Mouse (Mus musculus): Measurements from ENCODE around the gene Thtpa. TPM values are rescaled to one million over a fixed set of nuclear protein-coding genes. Genes with fewer than 3 reads are reported as not detected.

The Thtpa gene
- polyA plus RNA-seq, 2 experiments: 2.6 to 4.3 TPM

GRCm38 (mm10) chr14:55091209-55091865 lies 3.2 kb upstream of the Thtpa start:
- Histone ChIP-seq H3K4me1 (replicated peaks; ENCODE audit: control insufficient read depth in 2 of 2, insufficient read depth in 2 of 2, low read length in 1 of 2) (peaks cover 4 to 10% of the 10 kb centered on the region in 2 experiments; a peak in 3 of 4 replicates), H3K9me3 (ENCODE audit: control insufficient read depth, low read length) (no peaks in the 10 kb centered on the region), H3K9ac (replicated peaks) (peak overlapping the region; percentile 75), H3K27me3 (ENCODE audit: control insufficient read depth, insufficient read depth, low read length) (no peaks in the 10 kb centered on the region; the same call in 1 of the 2 replicates), H3K4me2 (ENCODE audit: low read depth) (peak overlapping the region; percentile 93), H3K4me3 (ENCODE audit: insufficient read depth in 1 of 2, low read depth in 2 of 2, low read length in 2 of 2) (peak overlapping the region; percentile 70 to 88), H3K36me3 (replicated peaks; ENCODE audit: control insufficient read depth, insufficient read depth, low read depth) (no peaks in the 10 kb centered on the region), H3K27ac (no peak overlapping the region)
- WGBS (ENCODE audit: insufficient replicate concordance): 10% methylated on average over 34 of the region's 34 CpGs
- ATAC-seq (ENCODE audit: insufficient read depth) (no peak), DNase-seq (ENCODE audit: low read depth in 3 of 3, low spot score in 3 of 3) (no peak)
- TF ChIP-seq CTCF (IDR thresholded peaks at IDR 0.05; ENCODE audit: low read depth) (no peak), EP300 (IDR thresholded peaks at IDR 0.05; ENCODE audit: low read depth) (no peak)

GRCm38 (mm10) chr14:55092011-55092577 lies 2.5 kb upstream of the Thtpa start, which contains the start of gene Zfhx2:
TSS of gene Zfhx2 (minus strand) at chr14:55092324.
- Histone ChIP-seq H3K4me1 (replicated peaks; ENCODE audit: control insufficient read depth in 2 of 2, insufficient read depth in 2 of 2, low read length in 1 of 2) (peaks cover 4 to 16% of the 10 kb centered on the region in 2 experiments; a peak in 3 of 4 replicates), H3K4me3 (ENCODE audit: insufficient read depth in 1 of 2, low read depth in 2 of 2, low read length in 2 of 2) (peak within 1 kb of the TSS; percentile 70 to 88), H3K9me3 (ENCODE audit: control insufficient read depth, low read length) (no peaks in the 10 kb centered on the region), H3K9ac (replicated peaks) (peak within 1 kb of the TSS; percentile 75), H3K27ac (peak within 1 kb of the TSS; percentile 23; the same call in 1 of the 2 replicates), H3K4me2 (ENCODE audit: low read depth) (peak within 1 kb of the TSS; percentile 93), H3K27me3 (ENCODE audit: control insufficient read depth, insufficient read depth, low read length) (no peaks in the 10 kb centered on the region; the same call in 1 of the 2 replicates), H3K36me3 (replicated peaks; ENCODE audit: control insufficient read depth, insufficient read depth, low read depth) (no peaks in the 10 kb centered on the region)
- TF ChIP-seq CTCF (IDR thresholded peaks at IDR 0.05; ENCODE audit: low read depth): peak; percentile 46
- TF ChIP-seq EP300 (IDR thresholded peaks at IDR 0.05; ENCODE audit: low read depth): no peak
- peak; percentile 84 to 88 (median 87) for DNase-seq (ENCODE audit: low read depth in 3 of 3, low spot score in 3 of 3)
- peak; percentile 90 for ATAC-seq (ENCODE audit: insufficient read depth)
- under 1% methylated on average over 34 of the region's 34 CpGs for WGBS (ENCODE audit: insufficient replicate concordance)

- TF ChIP-seq CTCF (IDR thresholded peaks at IDR 0.05; ENCODE audit: low read depth): peak; percentile 58
- no peak for TF ChIP-seq EP300 (IDR thresholded peaks at IDR 0.05; ENCODE audit: low read depth)
- H3K4me3 ChIP-seq (ENCODE audit: insufficient read depth in 1 of 2, low read depth in 2 of 2, low read length in 2 of 2): no peak overlapping the region; a peak in 1 of 4 replicates
- H3K4me1 ChIP-seq (replicated peaks; ENCODE audit: control insufficient read depth in 2 of 2, insufficient read depth in 2 of 2, low read length in 1 of 2): peaks cover 4 to 16% of the 10 kb centered on the region in 2 experiments; a peak in 3 of 4 replicates
- ATAC-seq (ENCODE audit: insufficient read depth) (no peak), DNase-seq (ENCODE audit: low read depth in 3 of 3, low spot score in 3 of 3) (peak in 2 of 3 experiments; percentile 28 to 41)
- H3K9me3 ChIP-seq (ENCODE audit: control insufficient read depth, low read length): no peaks in the 10 kb centered on the region
- H3K36me3 ChIP-seq (replicated peaks; ENCODE audit: control insufficient read depth, insufficient read depth, low read depth): no peaks in the 10 kb centered on the region; the same call in 1 of the 2 replicates
- no peak overlapping the region for H3K27ac ChIP-seq
- WGBS (ENCODE audit: insufficient replicate concordance): 38% methylated on average over 6 of the region's 6 CpGs
- no peak overlapping the region for H3K9ac ChIP-seq (replicated peaks)
- no peaks in the 10 kb centered on the region; the same call in 1 of the 2 replicates for H3K27me3 ChIP-seq (ENCODE audit: control insufficient read depth, insufficient read depth, low read length)
- H3K4me2 ChIP-seq (ENCODE audit: low read depth): peak overlapping the region; percentile 71
These were observed 657 bp upstream of the Thtpa start for GRCm38 (mm10) chr14:55093927-55094326.

GRCm38 (mm10) chr14:55095263-55095662 lies 679 bp downstream of the Thtpa start:
- Histone ChIP-seq H3K9me3 (ENCODE audit: control insufficient read depth, low read length) (no peaks in the 10 kb centered on the region), H3K4me2 (ENCODE audit: low read depth) (peak overlapping the region; percentile 71), H3K4me3 (ENCODE audit: insufficient read depth in 1 of 2, low read depth in 2 of 2, low read length in 2 of 2) (peak overlapping the region; percentile 74 to 99), H3K9ac (replicated peaks) (peak overlapping the region; percentile 73), H3K27ac (peak overlapping the region; percentile 18), H3K27me3 (ENCODE audit: control insufficient read depth, insufficient read depth, low read length) (no peaks in the 10 kb centered on the region; the same call in 1 of the 2 replicates), H3K4me1 (replicated peaks; ENCODE audit: control insufficient read depth in 2 of 2, insufficient read depth in 2 of 2, low read length in 1 of 2) (peaks cover 4 to 16% of the 10 kb centered on the region in 2 experiments; a peak in 3 of 4 replicates), H3K36me3 (replicated peaks; ENCODE audit: control insufficient read depth, insufficient read depth, low read depth) (no peaks in the 10 kb centered on the region; the same call in 1 of the 2 replicates)
- 53% methylated on average over 9 of the region's 9 CpGs for WGBS (ENCODE audit: insufficient replicate concordance)
- TF ChIP-seq EP300 (IDR thresholded peaks at IDR 0.05; ENCODE audit: low read depth) (no peak), CTCF (IDR thresholded peaks at IDR 0.05; ENCODE audit: low read depth) (no peak)
- ATAC-seq (ENCODE audit: insufficient read depth) (no peak), DNase-seq (ENCODE audit: low read depth in 3 of 3, low spot score in 3 of 3) (no peak)

- H3K9me3 ChIP-seq (ENCODE audit: control insufficient read depth, low read length): no peaks in the 10 kb centered on the region
These were observed 1.1 kb downstream of the Thtpa start for GRCm38 (mm10) chr14:55095671-55096070.

More at GRCm38 (mm10) chr14:55095671-55096070, 1.1 kb downstream of the Thtpa start:
- DNase-seq (ENCODE audit: low read depth in 3 of 3, low spot score in 3 of 3) (no peak), ATAC-seq (ENCODE audit: insufficient read depth) (no peak)
- Histone ChIP-seq H3K4me2 (ENCODE audit: low read depth) (peak overlapping the region; percentile 71), H3K4me1 (replicated peaks; ENCODE audit: control insufficient read depth in 2 of 2, insufficient read depth in 2 of 2, low read length in 1 of 2) (peaks cover 4 to 16% of the 10 kb centered on the region in 2 experiments; a peak in 3 of 4 replicates), H3K27ac (no peak overlapping the region), H3K4me3 (ENCODE audit: insufficient read depth in 1 of 2, low read depth in 2 of 2, low read length in 2 of 2) (peak overlapping the region; percentile 74 to 99), H3K36me3 (replicated peaks; ENCODE audit: control insufficient read depth, insufficient read depth, low read depth) (no peaks in the 10 kb centered on the region; the same call in 1 of the 2 replicates), H3K9ac (replicated peaks) (no peak overlapping the region; the same call in 1 of the 2 replicates), H3K27me3 (ENCODE audit: control insufficient read depth, insufficient read depth, low read length) (no peaks in the 10 kb centered on the region; the same call in 1 of the 2 replicates)
- no peak for TF ChIP-seq EP300 (IDR thresholded peaks at IDR 0.05; ENCODE audit: low read depth)
- no peak for TF ChIP-seq CTCF (IDR thresholded peaks at IDR 0.05; ENCODE audit: low read depth)
- WGBS (ENCODE audit: insufficient replicate concordance): 47% methylated on average over 12 of the region's 12 CpGs

Data from liver, embryonic 14.5 days (tissue).